Comparison of ENCODE assay signal across 7 mouse cellular contexts in the genomic region with DNA sequence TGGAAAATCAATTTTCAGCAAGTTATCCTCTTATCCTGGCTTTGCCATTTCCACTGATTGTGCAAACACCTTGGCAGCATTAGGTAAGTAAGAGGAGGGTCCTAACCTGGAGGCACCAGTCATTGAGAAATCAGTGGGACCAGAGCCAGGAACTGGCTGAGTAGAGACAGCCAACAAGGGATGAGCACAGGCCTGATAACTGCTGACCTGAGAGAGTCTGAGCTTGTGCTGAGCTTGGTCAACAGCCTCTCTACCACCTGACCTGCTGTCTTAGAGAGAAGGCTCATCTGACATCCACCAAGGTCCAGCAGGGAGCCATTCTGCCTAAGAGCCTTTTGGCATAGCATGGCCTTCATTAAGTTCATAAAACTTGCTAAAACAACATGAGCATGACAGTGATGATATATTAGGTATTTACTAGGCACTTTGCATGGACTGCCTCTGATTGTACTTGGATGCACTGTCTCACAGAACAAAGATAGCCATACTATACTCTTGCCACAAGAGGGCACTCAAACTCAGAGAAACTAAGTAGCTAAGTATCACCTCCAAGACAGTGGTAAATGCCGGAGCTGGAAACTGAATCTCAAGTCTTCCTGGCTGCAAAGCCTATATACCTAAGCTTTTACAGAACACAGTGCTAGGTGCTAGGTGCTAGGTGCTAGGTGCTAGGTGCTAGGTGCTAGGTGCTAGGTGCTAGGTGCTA. TPM values are rescaled to one million over a fixed set of nuclear protein-coding genes. Genes with fewer than 3 reads are reported as not detected.
DNase-seq lines count a peak whose midpoint lies in the region; ATAC-seq and TF ChIP-seq lines count a peak whose summit lies in the region.

No protein-coding gene starts in this region.

- no peak overlapping the region for H3K9ac ChIP-seq in stomach, postnatal 0 days (ENCODE audit: low read length)

- WGBS in stomach, postnatal 0 days: 6% methylated on average over 1 of the region's 1 CpGs

- no peaks in the 10 kb centered on the region for H3K9me3 ChIP-seq in stomach, postnatal 0 days (ENCODE audit: control insufficient read depth, low read length)

- no peak overlapping the region for H3K4me2 ChIP-seq in stomach, postnatal 0 days (replicated peaks; ENCODE audit: low read depth)

- H3K4me3 ChIP-seq in stomach, postnatal 0 days (ENCODE audit: low read depth, low read length): no peak overlapping the region

- peak; percentile 78 for ATAC-seq in granulocyte monocyte progenitor cell, adult 5-6 weeks (replicated peaks; ENCODE audit: poor library complexity, severe bottlenecking)
- ATAC-seq in megakaryocyte progenitor cell, adult 5-6 weeks (replicated peaks; ENCODE audit: poor library complexity): peak; percentile 88
- ATAC-seq in stomach, postnatal 0 days (ENCODE audit: low FRiP score, low TSS enrichment): peak; percentile 58

- no peaks in the 10 kb centered on the region for H3K27me3 ChIP-seq in stomach, postnatal 0 days (ENCODE audit: control insufficient read depth, insufficient read depth, low read length)

- no peak overlapping the region for H3K27ac ChIP-seq in stomach, postnatal 0 days (replicated peaks)

- peak; percentile 86 for DNase-seq in 3T3-L1 (ENCODE audit: low read depth, low spot score)
- peak; percentile 21 to 24 for DNase-seq in B cell, adult 2 months
- peak; percentile 22 to 28 for DNase-seq in cerebellum, adult 18-20 months
- peak; percentile 68 for DNase-seq in kidney, postnatal 14 days
- peak; percentile 18 for DNase-seq in stomach, postnatal 0 days (ENCODE audit: low spot score)

- 0 out of 2 replicates have a peak, but pooled peaks cover 4% of the 10 kb centered on the region for H3K4me1 ChIP-seq in stomach, postnatal 0 days (replicated peaks; ENCODE audit: control insufficient read depth, insufficient read depth)

- TF ChIP-seq EP300 in stomach, postnatal 0 days (optimal IDR thresholded peaks at IDR 0.05): no peak

- TF ChIP-seq CTCF in stomach, postnatal 0 days (IDR thresholded peaks at IDR 0.05; ENCODE audit: low read depth): peak; percentile 91

- H3K36me3 ChIP-seq in stomach, postnatal 0 days (ENCODE audit: control insufficient read depth, insufficient read depth, low read length): no peaks in the 10 kb centered on the region

RNA-seq across cellular contexts. Expression of a gene that starts 49.5 kb away (rescaled TPM):
- total RNA-seq in granulocyte monocyte progenitor cell, adult 5-6 weeks (2014; fragmentation: Nextera tagmentation): not detected in 2 replicates
- total RNA-seq in granulocyte monocyte progenitor cell, adult 5-6 weeks (2017): not detected in 2 replicates
- not detected in 2 replicates for total RNA-seq in megakaryocyte progenitor cell, adult 5-6 weeks (2015)
- total RNA-seq in megakaryocyte progenitor cell, adult 5-6 weeks (2017): not detected in 2 replicates
- polyA plus RNA-seq in stomach, postnatal 0 days (2015; fragmentation: Nextera tagmentation; extraction: Ambion mirVana): 58.3 and 67.7 TPM in 2 replicates

Comparison
In these comparisons a context has a peak if more than half of its experiments do, and no peak if none do; other contexts are left out.
1. DNase-seq: peak in every context shown above with its lines; median percentile 86 in 3T3-L1; 68 in kidney, postnatal 14 days; 25 in cerebellum, adult 18-20 months; 22 in B cell, adult 2 months; 18 in stomach, postnatal 0 days.